Mouse (Mus musculus) G1E (cell line): ENCODE data around the gene Trmo.

ENCODE experiments used
- CTCF ChIP-seq: IDR thresholded peaks from 2 replicates; pipeline ENCODE4 v1.5.1; 2012; ENCODE audit warnings: low read depth, low read length, inconsistent platforms, mixed read lengths
- GATA1 ChIP-seq: IDR thresholded peaks from 2 replicates; pipeline ENCODE4 v1.6.1; 2012; ENCODE audit warnings: borderline replicate concordance, low read length, inconsistent platforms, mixed read lengths
- GATA2 ChIP-seq: IDR thresholded peaks from 2 replicates; pipeline ENCODE4 v1.6.1; 2012; ENCODE audit warnings: low read depth, low read length, inconsistent platforms, borderline replicate concordance
- POLR2AphosphoS5 ChIP-seq: IDR thresholded peaks from 2 replicates; pipeline ENCODE4 v1.6.1; 2012; ENCODE audit warnings: low read depth, low read length, inconsistent platforms; ENCODE audit not compliant: insufficient replicate concordance
- TAL1 ChIP-seq: conservative IDR thresholded peaks from 2 replicates; pipeline ENCODE4 v1.6.1; 2012; ENCODE audit warnings: low read depth, low read length, inconsistent platforms, mixed read lengths

DNA sequence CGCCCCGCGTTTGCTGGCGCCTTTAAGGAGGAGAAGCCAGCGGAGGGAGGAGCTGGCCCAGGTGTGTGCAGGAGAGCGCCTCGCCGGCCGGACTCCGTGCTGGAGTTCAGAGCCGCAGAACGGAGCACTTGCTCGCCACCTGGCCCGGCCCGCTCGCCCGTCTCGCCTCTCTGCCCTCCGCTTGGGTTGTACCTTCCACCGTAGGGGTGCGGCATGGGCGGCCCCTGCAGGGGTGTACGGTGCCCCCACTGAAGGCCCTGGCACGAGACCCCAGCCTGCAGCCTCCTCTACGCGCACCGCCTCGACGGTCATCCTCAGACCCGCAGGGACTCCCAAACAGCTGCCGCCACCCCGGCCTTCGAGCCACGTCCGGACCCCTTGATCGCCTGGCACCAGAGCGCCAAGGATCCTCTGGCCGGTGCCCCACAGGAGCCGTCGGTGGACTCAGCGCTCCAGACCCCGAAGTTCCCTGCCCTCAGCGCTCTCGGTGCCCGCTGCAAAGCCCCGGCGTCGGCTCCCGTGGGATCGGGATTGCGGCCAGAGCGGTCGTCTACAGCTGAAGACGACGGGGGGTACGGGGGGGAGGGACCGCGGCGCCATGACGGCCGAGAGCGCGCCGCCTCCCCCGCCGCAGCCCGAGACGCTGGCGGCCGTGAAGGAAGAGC, 45.5 kb downstream of the Trmo start, which contains the start of gene Foxe1:
- TF ChIP-seq CTCF = no peak
- no peak for TF ChIP-seq TAL1
- no peak for TF ChIP-seq GATA1
- TF ChIP-seq GATA2 = no peak
- no peak for TF ChIP-seq POLR2AphosphoS5
